Mouse (Mus musculus) limb, embryonic 13.5 days (tissue): ENCODE results near the gene Lrrc3b. TPM values are rescaled to one million over a fixed set of nuclear protein-coding genes. Genes with fewer than 3 reads are reported as not detected.

Experiments
- ATAC-seq: fragments of 200-750 bp; cut with Nextera tagmentation; 2 replicates; pipeline ENCODE4 v1.8.0; 2017; ENCODE audit warnings: low read depth, moderate number of reproducible peaks, moderate TSS enrichment; ENCODE audit not compliant: low FRiP score
- H3K27ac ChIP-seq: fragments of 300-500 bp; sonication (generic); 2 replicates; pipeline ENCODE4 v1.5.1; 2015; ENCODE audit warnings: inconsistent platforms, mild to moderate bottlenecking, moderate library complexity
- H3K27me3 ChIP-seq: fragments of 300-500 bp; sonication (generic); 2 replicates; pipeline ENCODE4 v1.6.1; 2015; ENCODE audit warnings: mild to moderate bottlenecking, inconsistent platforms
- H3K36me3 ChIP-seq: fragments of 300-500 bp; sonication (generic); 2 replicates; pipeline ENCODE4 v1.6.1; 2015; ENCODE audit warnings: inconsistent platforms, mild to moderate bottlenecking, moderate library complexity
- H3K4me1 ChIP-seq: fragments of 300-500 bp; sonication (generic); 2 replicates; pipeline ENCODE4 v1.6.1; 2015; ENCODE audit warnings: inconsistent platforms
- H3K4me2 ChIP-seq: fragments of 300-500 bp; sonication (generic); replicated peaks from 2 replicates; pipeline ENCODE4 v1.6.1; 2015; ENCODE audit warnings: inconsistent platforms, mild to moderate bottlenecking, moderate library complexity
- H3K4me3 ChIP-seq: fragments of 300-500 bp; sonication (generic); 2 replicates; pipeline ENCODE4 v1.5.1; 2015; ENCODE audit warnings: moderate library complexity, mild to moderate bottlenecking, inconsistent platforms
- H3K9ac ChIP-seq: fragments of 300-500 bp; sonication (generic); 2 replicates; pipeline ENCODE4 v1.6.1; 2015; ENCODE audit warnings: mild to moderate bottlenecking, inconsistent platforms
- H3K9me3 ChIP-seq: fragments of 300-500 bp; sonication (generic); 2 replicates; pipeline ENCODE4 v1.6.1; 2016; ENCODE audit warnings: inconsistent platforms
- WGBS: fragments of 180-500 bp; shearing (Covaris S2); methylation state at CpG from one replicate; pipeline ENCODE4 v1.1.7; 2015; 5-methylcytosine and 5-hydroxymethylcytosine counted together
- polyA plus RNA-seq: library from polyadenylated mRNA; unstranded; fragments of >200 nt; fragmentation: Nextera tagmentation; extraction: Ambion mirVana; gene quantifications from 2 replicates; pipeline ENCODE4 v1.2.1, GENCODE M21; 2015

Lrrc3b gene
- polyA plus RNA-seq, 1 experiment from 2014 or later: 2.1 TPM

- no peak for ATAC-seq
- Histone ChIP-seq H3K9ac (no peak overlapping the region), H3K9me3 (no peaks in the 10 kb centered on the region), H3K36me3 (no peaks in the 10 kb centered on the region), H3K4me3 (no peak overlapping the region), H3K27me3 (no peaks in the 10 kb centered on the region), H3K27ac (no peak overlapping the region), H3K4me2 (no peak overlapping the region), H3K4me1 (peaks cover 11% of the 10 kb centered on the region)
- 53% methylated on average over 1 of the region's 1 CpGs for WGBS
Observed at GRCm38 (mm10) chr14:15325872-15326271, 112.9 kb downstream of the Lrrc3b start.

- WGBS: 54% methylated on average over 9 of the region's 9 CpGs
- no peaks in the 10 kb centered on the region for H3K9me3 ChIP-seq
- ATAC-seq: peak; percentile 51; the same call in 1 of the 2 replicates
Observed at GRCm38 (mm10) chr14:15322441-15323123, 116.2 kb downstream of the Lrrc3b start.

GRCm38 (mm10) chr14:15319399-15319915, 119.3 kb downstream of the Lrrc3b start:
- Histone ChIP-seq H3K9me3 (no peaks in the 10 kb centered on the region), H3K4me3 (no peak overlapping the region), H3K4me1 (peaks cover 11% of the 10 kb centered on the region), H3K27ac (no peak overlapping the region), H3K4me2 (no peak overlapping the region), H3K27me3 (no peaks in the 10 kb centered on the region), H3K9ac (no peak overlapping the region), H3K36me3 (no peaks in the 10 kb centered on the region)
- no peak for ATAC-seq

More at GRCm38 (mm10) chr14:15322441-15323123, 116.2 kb downstream of the Lrrc3b start:
- H3K36me3 ChIP-seq: no peaks in the 10 kb centered on the region
- no peak overlapping the region for H3K4me2 ChIP-seq
- H3K9ac ChIP-seq: no peak overlapping the region
- no peak overlapping the region for H3K27ac ChIP-seq
- no peak overlapping the region for H3K4me3 ChIP-seq
- H3K27me3 ChIP-seq: no peaks in the 10 kb centered on the region
- H3K4me1 ChIP-seq: peaks cover 11% of the 10 kb centered on the region

GRCm38 (mm10) chr14:15308576-15308975, 130.2 kb downstream of the Lrrc3b start:
- H3K27me3 ChIP-seq: no peaks in the 10 kb centered on the region
- H3K27ac ChIP-seq: no peak overlapping the region
- no peaks in the 10 kb centered on the region for H3K4me1 ChIP-seq
- no peaks in the 10 kb centered on the region for H3K36me3 ChIP-seq
- WGBS: 66% methylated on average over 2 of the region's 2 CpGs
- no peak overlapping the region for H3K9ac ChIP-seq
- no peak for ATAC-seq
- no peaks in the 10 kb centered on the region for H3K9me3 ChIP-seq
- H3K4me2 ChIP-seq: no peak overlapping the region
- no peak overlapping the region for H3K4me3 ChIP-seq
